Mouse (Mus musculus): ENCODE measurements around the gene Nhlrc1. TPM values are rescaled to one million over a fixed set of nuclear protein-coding genes. Genes with fewer than 3 reads are reported as not detected.

The Nhlrc1 gene
- polyA plus RNA-seq, 1 experiment from 2014 or later, result 17.8 TPM

DNA sequence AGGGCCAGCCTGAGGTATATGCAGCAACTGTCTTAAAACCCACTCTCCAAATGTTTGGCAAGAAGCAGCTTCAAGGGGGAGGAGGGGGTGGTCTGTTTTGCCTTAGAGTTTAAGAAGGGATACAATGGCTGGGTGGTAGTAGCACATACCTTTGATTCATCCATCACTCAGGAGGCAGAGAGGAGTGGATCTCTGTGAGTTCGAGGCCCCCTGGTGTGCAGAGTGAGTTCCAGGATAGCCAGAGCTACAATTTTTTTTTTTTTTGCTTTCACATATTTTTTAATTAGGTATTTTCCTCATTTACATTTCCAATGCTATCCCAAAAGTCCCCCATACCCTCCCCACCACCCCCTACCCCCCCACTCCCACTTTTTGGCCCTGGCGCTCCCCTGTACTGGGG is 46.0 kb downstream of the Nhlrc1 start:
- 88% methylated on average over 2 of the region's 2 CpGs for WGBS
- H3K4me3 ChIP-seq (ENCODE audit: low read length), result no peak overlapping the region
- H3K36me3 ChIP-seq (ENCODE audit: control insufficient read depth, insufficient read depth, low read length), result no peaks in the 10 kb centered on the region
- ATAC-seq, result no peak
- H3K27ac ChIP-seq (ENCODE audit: low read depth, low read length), result no peak overlapping the region
- no peaks in the 10 kb centered on the region for H3K27me3 ChIP-seq (replicated peaks; ENCODE audit: control insufficient read depth, insufficient read depth, low read length)
- no peak overlapping the region for H3K9ac ChIP-seq (ENCODE audit: low read depth, low read length)
- H3K4me2 ChIP-seq (ENCODE audit: low read length), result no peak overlapping the region
- no peaks in the 10 kb centered on the region for H3K4me1 ChIP-seq (ENCODE audit: control insufficient read depth, insufficient read depth, low read depth, low read length)
- H3K9me3 ChIP-seq (ENCODE audit: control insufficient read depth, low read length), result no peaks in the 10 kb centered on the region

DNA sequence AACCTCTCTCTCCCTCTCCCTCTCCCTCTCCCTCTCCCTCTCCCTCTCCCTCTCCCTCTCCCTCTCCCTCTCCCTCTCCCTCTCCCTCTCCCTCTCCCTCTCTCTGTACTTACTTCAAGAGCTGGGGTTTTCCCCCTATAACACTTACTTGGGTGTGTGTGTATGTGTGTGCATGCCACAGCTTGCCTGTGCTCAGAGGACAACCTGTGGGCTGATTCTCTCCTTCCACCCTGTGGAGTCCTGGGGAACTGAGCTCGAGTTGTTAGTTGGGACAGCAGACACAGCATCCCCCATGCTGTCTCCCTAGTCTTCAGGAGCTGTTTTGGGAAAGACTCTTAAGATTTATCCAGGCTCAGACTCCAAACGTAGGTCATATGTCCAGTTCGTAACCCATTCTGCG is 47.3 kb downstream of the Nhlrc1 start:
- 73% methylated on average over 4 of the region's 4 CpGs for WGBS
- H3K4me1 ChIP-seq (ENCODE audit: control insufficient read depth, insufficient read depth, low read depth, low read length), result no peaks in the 10 kb centered on the region
- H3K4me2 ChIP-seq (ENCODE audit: low read length), result no peak overlapping the region
- H3K4me3 ChIP-seq (ENCODE audit: low read length), result no peak overlapping the region
- H3K9me3 ChIP-seq (ENCODE audit: control insufficient read depth, low read length), result no peaks in the 10 kb centered on the region
- H3K27ac ChIP-seq (ENCODE audit: low read depth, low read length), result no peak overlapping the region
- no peaks in the 10 kb centered on the region for H3K27me3 ChIP-seq (replicated peaks; ENCODE audit: control insufficient read depth, insufficient read depth, low read length)
- no peak for ATAC-seq
- H3K9ac ChIP-seq (ENCODE audit: low read depth, low read length), result no peak overlapping the region
- H3K36me3 ChIP-seq (ENCODE audit: control insufficient read depth, insufficient read depth, low read length), result no peaks in the 10 kb centered on the region

Other genes with a start within 250 kb of the Nhlrc1 start
- gene Kif13a, start 85.0 kb downstream of the Nhlrc1 start, polyA plus RNA-seq (2015; fragmentation: Nextera tagmentation; extraction: Ambion mirVana), result 8.0 and 8.9 TPM in 2 replicates
- gene Kdm1b, start 28.6 kb upstream of the Nhlrc1 start, polyA plus RNA-seq (2015; fragmentation: Nextera tagmentation; extraction: Ambion mirVana), result 17.5 and 20.7 TPM in 2 replicates
- gene Tpmt, start 29.9 kb upstream of the Nhlrc1 start, polyA plus RNA-seq (2015; fragmentation: Nextera tagmentation; extraction: Ambion mirVana), result 19.6 and 22.7 TPM in 2 replicates
- gene Dek, start 91.4 kb upstream of the Nhlrc1 start, polyA plus RNA-seq (2015; fragmentation: Nextera tagmentation; extraction: Ambion mirVana), result 99.1 and 101 TPM in 2 replicates
- 0.81 and 1.1 TPM in 2 replicates for gene Rnf144b, start 107.8 kb upstream of the Nhlrc1 start, polyA plus RNA-seq (2015; fragmentation: Nextera tagmentation; extraction: Ambion mirVana)

Data from hindbrain, embryonic 16.5 days (tissue).